Mouse (Mus musculus): ENCODE data around the gene Mog.

- TF ChIP-seq GATA1 (IDR thresholded peaks at IDR 0.05; ENCODE audit: borderline replicate concordance, low read length) (no peak), CTCF (IDR thresholded peaks at IDR 0.05; ENCODE audit: low read depth, low read length) (no peak), TAL1 (conservative IDR thresholded peaks at IDR 0.05; ENCODE audit: low read depth, low read length) (no peak), POLR2AphosphoS5 (IDR thresholded peaks at IDR 0.05; ENCODE audit: insufficient replicate concordance, low read depth, low read length) (no peak), GATA2 (IDR thresholded peaks at IDR 0.05; ENCODE audit: borderline replicate concordance, low read depth, low read length) (no peak)
These were observed 20.6 kb downstream of the Mog start for GRCm38 (mm10) chr17:37002364-37003330.
